Mouse (Mus musculus): ENCODE measurements around the gene Wfdc5.

DNA sequence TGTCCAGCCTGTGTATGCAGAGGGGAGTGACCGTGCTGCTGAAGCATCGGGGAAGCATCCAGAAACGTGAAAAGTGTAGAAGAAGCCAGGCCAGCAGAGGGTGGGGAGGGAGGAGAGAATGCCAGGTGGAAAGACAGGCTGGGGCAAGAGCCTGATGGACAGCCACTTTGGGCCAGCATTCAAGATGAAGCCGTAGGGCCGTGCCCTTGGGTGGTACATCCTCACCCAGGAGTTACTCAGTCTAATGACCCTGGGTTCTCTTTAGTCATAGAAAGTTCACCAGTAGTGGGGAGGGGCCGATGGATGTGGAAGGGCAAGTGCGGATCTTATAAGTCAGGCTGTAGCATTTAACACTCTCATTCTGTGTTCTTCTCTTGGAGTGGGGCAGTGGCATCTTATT is 26.4 kb downstream of the Wfdc5 start:
- TF ChIP-seq CTCF (IDR thresholded peaks at IDR 0.05; ENCODE audit: extremely low read depth, insufficient read length, insufficient replicate concordance, low read depth, low read length) (no peak), POLR2A (IDR thresholded peaks at IDR 0.05; ENCODE audit: low read depth, low read length) (no peak)
